Mouse (Mus musculus) splenic B cell, adult 2 months (primary cell): ENCODE results near the gene Sp9.

Source experiments
- DNase-seq: peaks from one replicate; pipeline ENCODE4 v3.0.0-alpha.2; 2011; ENCODE audit warnings: low read depth, low spot score
- H3K27me3 ChIP-seq: 2 replicates; pipeline ENCODE4 v1.6.1; 2012; ENCODE audit warnings: mild to moderate bottlenecking, low read length, moderate library complexity, mixed read lengths; ENCODE audit not compliant: control insufficient read depth, poor library complexity, insufficient read depth, severe bottlenecking
- H3K36me3 ChIP-seq: 2 replicates; pipeline ENCODE4 v1.6.1; 2012; ENCODE audit warnings: mild to moderate bottlenecking, low read length, moderate library complexity, mixed read lengths; ENCODE audit not compliant: control insufficient read depth, poor library complexity, insufficient read depth, severe bottlenecking

The Sp9 gene

DNA sequence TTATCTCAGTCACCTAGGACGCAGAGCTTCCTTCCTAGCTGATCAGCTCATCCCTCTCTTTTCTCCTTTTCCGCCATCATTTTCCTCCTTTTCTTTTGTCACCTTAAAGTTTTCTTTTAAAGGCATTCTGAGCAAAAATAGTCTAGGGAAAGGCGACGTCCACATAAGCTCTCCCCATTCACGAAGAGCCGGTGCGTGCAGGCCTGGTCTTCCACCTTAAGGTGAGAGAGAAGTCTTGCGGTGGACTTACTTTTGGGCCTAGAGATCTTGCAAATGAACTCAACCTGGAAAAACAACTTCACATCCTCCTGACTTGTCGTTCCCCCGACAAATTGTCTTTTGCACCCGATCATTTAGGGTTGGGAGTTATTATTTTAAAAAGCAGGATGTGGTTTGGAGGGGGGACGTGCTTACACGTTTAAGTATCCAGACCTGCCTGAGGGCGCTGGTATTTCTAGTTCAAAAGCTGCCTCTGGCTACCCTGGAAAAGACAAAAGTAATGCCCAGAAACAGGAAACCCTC is 1.6 kb upstream of the Sp9 start:
- H3K36me3 ChIP-seq = no peaks in the 10 kb centered on the region
- H3K27me3 ChIP-seq = peaks cover 2% of the 10 kb centered on the region
- peak; percentile 40 for DNase-seq

GRCm38 (mm10) chr2:73270593-73271458 is 899 bp upstream of the Sp9 start:
- H3K36me3 ChIP-seq = no peaks in the 10 kb centered on the region
- peaks cover 2% of the 10 kb centered on the region for H3K27me3 ChIP-seq
- DNase-seq = peak; percentile 52

DNA sequence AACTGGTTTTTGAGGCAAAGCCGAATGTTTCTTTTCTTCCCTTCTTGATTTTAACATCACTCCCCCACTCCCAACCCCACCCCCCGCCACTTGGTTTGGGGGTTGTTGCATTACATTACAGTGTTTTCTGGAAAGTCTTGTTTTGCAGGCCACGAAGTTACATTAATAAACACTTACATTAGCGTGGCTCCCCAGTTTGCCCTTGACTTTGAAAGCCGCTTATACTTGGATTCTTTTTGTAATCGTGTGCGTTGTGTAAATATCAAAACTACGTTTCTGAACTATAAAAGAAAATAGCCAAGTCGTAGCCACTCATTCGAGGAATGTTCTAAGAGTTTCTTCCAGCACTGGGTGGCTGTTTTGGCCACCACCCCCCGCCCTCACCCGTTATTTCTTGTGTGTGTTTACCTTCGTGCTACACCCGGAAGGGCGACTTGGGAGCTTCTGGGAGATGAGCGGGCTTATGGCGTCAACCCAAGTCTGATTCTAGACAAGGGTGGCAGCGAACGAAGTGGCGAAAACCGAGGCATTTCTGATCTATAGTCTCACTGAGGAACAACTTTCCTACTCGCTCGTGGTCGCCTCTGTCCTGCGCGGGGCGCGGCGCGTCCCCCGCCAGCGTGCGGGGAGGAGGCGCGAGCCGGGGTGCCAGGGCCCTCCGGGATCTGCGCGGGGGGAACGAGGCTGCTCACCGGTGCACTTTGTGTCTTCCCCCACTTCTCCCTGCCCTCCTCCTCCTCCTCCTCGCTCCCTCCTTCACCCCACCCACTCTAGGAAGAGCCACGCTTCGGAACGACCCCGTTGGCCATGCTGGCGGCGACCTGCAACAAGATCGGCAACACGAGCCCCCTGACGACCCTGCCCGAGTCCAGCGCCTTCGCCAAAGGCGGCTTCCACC is 875 bp downstream of the Sp9 start:
- peak; percentile 49 for DNase-seq
- Histone ChIP-seq H3K27me3 (peaks cover 2% of the 10 kb centered on the region), H3K36me3 (no peaks in the 10 kb centered on the region)

- DNase-seq = peak; percentile 50
- H3K36me3 ChIP-seq = no peaks in the 10 kb centered on the region
- peaks cover 2% of the 10 kb centered on the region for H3K27me3 ChIP-seq
Observed at GRCm38 (mm10) chr2:73273249-73274118, 1.8 kb downstream of the Sp9 start.

- Histone ChIP-seq H3K36me3 (no peaks in the 10 kb centered on the region), H3K27me3 (peaks cover 2% of the 10 kb centered on the region)
- DNase-seq = peak; percentile 58
Observed at GRCm38 (mm10) chr2:73274119-73274920, 2.6 kb downstream of the Sp9 start.

- Histone ChIP-seq H3K27me3 (peaks cover 4% of the 10 kb centered on the region), H3K36me3 (no peaks in the 10 kb centered on the region)
- peak; percentile 12 for DNase-seq
Observed at GRCm38 (mm10) chr2:73275261-73276040, 3.7 kb downstream of the Sp9 start.

- peak; percentile 21 for DNase-seq
- peaks cover 8% of the 10 kb centered on the region for H3K27me3 ChIP-seq
- no peaks in the 10 kb centered on the region for H3K36me3 ChIP-seq
Observed at GRCm38 (mm10) chr2:73276141-73276571, 4.4 kb downstream of the Sp9 start.

DNA sequence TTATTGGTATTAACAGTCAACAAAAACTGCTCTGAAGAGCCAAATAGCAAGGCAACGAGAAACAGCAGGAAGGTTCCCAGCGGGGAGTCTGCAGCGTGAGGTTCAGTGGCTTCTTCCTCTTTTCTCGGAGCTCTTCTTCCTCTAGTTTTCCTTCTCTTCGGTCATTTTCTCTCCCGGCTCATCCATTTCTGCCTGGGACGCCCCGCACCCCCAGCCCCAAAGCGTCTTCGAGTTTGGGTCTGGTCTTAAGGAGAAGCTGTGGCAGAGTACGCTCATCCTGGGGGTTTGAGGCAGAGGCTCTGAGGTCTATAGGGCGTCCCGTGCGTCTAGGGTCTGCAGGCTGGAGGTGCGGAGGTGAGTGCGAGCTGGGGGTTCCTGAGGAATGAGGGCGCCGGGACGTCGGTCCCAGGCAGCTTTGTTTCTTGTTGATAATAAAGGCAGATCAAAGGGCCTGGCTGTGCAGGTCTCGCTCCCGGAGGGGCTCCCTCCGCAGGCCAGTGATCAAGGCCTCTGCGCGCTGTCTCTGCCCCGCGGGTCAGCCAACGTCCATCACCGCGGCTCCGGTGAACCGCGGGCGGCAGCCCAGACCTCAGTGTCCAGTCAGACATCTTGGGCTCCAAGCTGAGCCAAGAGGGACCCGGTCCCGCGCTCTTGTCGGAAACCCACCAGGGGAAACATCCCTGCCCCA is 5.4 kb downstream of the Sp9 start:
- DNase-seq = peak; percentile 43
- peaks cover 8% of the 10 kb centered on the region for H3K27me3 ChIP-seq

DNA sequence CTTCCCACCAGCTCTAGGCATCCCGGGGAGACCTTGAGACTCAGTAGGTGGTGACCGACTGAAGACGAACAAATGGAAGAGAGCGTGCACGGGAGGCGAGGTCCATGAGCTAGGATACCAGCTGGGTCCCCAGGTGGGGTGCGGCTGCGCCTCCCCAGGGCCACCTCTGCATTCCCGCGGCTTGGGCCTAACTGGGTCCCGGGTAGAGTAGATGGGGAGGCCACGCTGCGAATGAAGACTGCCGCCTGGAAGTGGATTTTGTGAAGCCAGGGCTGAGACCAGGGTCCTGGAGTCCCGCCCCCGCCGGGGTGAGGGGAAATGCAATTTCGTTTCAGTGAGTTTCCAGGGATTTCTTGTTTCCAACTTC is 6.0 kb downstream of the Sp9 start:
- peak; percentile 23 for DNase-seq
- Histone ChIP-seq H3K36me3 (no peaks in the 10 kb centered on the region), H3K27me3 (peaks cover 8% of the 10 kb centered on the region)

More for the DNA sequence above, 5.4 kb downstream of the Sp9 start:
- no peaks in the 10 kb centered on the region for H3K36me3 ChIP-seq

DNA sequence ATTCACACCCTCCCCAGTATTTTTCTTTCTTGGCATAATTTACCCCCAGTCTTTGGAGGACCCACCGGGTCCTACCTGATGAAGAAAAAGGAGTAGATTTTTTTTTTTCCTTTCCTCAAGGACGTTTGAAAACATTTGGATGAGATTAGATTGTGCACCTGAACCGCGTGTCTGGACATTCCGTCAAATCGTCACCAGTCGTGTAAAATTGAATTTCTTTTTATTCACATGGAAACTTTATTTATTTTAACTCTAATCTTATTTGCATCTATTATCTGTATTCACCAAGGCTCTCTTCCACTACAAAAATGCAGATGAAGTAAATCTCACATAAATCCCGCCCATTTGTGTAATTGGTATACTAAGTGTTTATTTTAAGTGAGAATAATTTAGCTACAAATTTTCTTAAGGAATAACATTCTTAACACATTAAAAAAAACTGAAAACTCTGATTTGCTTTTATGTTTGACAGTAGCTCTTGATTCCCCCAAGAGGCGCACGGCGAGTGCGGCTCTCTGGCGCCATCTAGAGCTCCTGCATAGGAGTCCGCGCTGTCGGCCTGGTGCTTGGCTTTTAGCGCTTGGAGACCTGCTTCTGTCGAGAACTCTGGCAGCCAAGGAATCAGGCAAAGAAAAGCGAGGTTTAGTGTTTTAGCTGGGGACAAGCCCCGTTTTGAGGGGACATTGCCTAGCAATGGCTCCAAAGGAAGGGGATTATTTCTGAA is 6.6 kb downstream of the Sp9 start:
- Histone ChIP-seq H3K36me3 (no peaks in the 10 kb centered on the region), H3K27me3 (peaks cover 8% of the 10 kb centered on the region)
- peak; percentile 94 for DNase-seq

- Histone ChIP-seq H3K27me3 (peaks cover 8% of the 10 kb centered on the region), H3K36me3 (no peaks in the 10 kb centered on the region)
- peak; percentile 32 for DNase-seq
Observed at GRCm38 (mm10) chr2:73278869-73279268, 7.1 kb downstream of the Sp9 start.
